Mouse (Mus musculus) MN1 (cell line): ENCODE results near the gene Ccdc114.
"Not testable (repeated sequence)": the region's sequence is repeated elsewhere in the genome, so short reads cannot be mapped to it uniquely, and the experiment has no call there.

Experiments
- DNase-seq: peaks from one replicate; pipeline ENCODE4 v3.0.0-alpha.2; 2016; ENCODE audit warnings: low spot score

Ccdc114 gene

GRCm38 (mm10) chr7:45919083-45919671 lies 4.7 kb upstream of the Ccdc114 start:
- DNase-seq, result no peak

- DNase-seq, result no peak
Observed at GRCm38 (mm10) chr7:45919761-45920160, 4.1 kb upstream of the Ccdc114 start.

GRCm38 (mm10) chr7:45920583-45921241 lies 3.2 kb upstream of the Ccdc114 start:
- DNase-seq, result peak; percentile 69

- DNase-seq, result no peak
Observed at GRCm38 (mm10) chr7:45921242-45921621, 2.6 kb upstream of the Ccdc114 start, which contains the start of gene Emp3. Gene Emp3 (minus strand): TSS chr7:45921404.

- no peak for DNase-seq
Observed at GRCm38 (mm10) chr7:45921950-45922600, 1.8 kb upstream of the Ccdc114 start.

GRCm38 (mm10) chr7:45922928-45923761 lies 727 bp upstream of the Ccdc114 start:
- DNase-seq, result no peak

GRCm38 (mm10) chr7:45924429-45924816 lies 551 bp downstream of the Ccdc114 start:
- no peak for DNase-seq

- no peak for DNase-seq
Observed at GRCm38 (mm10) chr7:45928626-45929295, 4.9 kb downstream of the Ccdc114 start.

- no peak for DNase-seq
Observed at GRCm38 (mm10) chr7:45929688-45930087, 5.8 kb downstream of the Ccdc114 start.

GRCm38 (mm10) chr7:45933766-45934165 lies 9.9 kb downstream of the Ccdc114 start:
- not testable (repeated sequence) for DNase-seq

- peak; percentile 81 for DNase-seq
Observed at GRCm38 (mm10) chr7:45935114-45935513, 11.2 kb downstream of the Ccdc114 start.

- no peak for DNase-seq
Observed at GRCm38 (mm10) chr7:45939836-45940235, 16.0 kb downstream of the Ccdc114 start.

GRCm38 (mm10) chr7:45941986-45942385 lies 18.1 kb downstream of the Ccdc114 start:
- DNase-seq, result no peak

GRCm38 (mm10) chr7:45943280-45943679 lies 19.4 kb downstream of the Ccdc114 start:
- not testable (repeated sequence) for DNase-seq

- DNase-seq, result no peak
Observed at GRCm38 (mm10) chr7:45949061-45949460, 25.2 kb downstream of the Ccdc114 start.

- no peak for DNase-seq
Observed at GRCm38 (mm10) chr7:45956611-45957010, 32.7 kb downstream of the Ccdc114 start.

- peak; percentile 20 for DNase-seq
Observed at GRCm38 (mm10) chr7:45971831-45972723, 48.2 kb downstream of the Ccdc114 start.

GRCm38 (mm10) chr7:45973271-45973687 lies 49.4 kb downstream of the Ccdc114 start:
- peak; percentile 83 for DNase-seq

- DNase-seq, result no peak
Observed at GRCm38 (mm10) chr7:45974103-45974502, 50.2 kb downstream of the Ccdc114 start.

- DNase-seq, result peak; percentile 22
Observed at GRCm38 (mm10) chr7:45974512-45974911, 50.6 kb downstream of the Ccdc114 start.

GRCm38 (mm10) chr7:45981612-45982011 lies 57.7 kb downstream of the Ccdc114 start:
- DNase-seq, result no peak
